Mouse (Mus musculus) ES-Bruce4 (cell line): ENCODE measurements around the gene Olfr1085. TPM values are rescaled to one million over a fixed set of nuclear protein-coding genes. Genes with fewer than 3 reads are reported as not detected.
"Not testable (repeated sequence)": the region's sequence is repeated elsewhere in the genome, so short reads cannot be mapped to it uniquely, and the experiment has no call there.

Source experiments
- H3K27ac ChIP-seq: 2 replicates; pipeline ENCODE4 v1.5.1; 2012; ENCODE audit warnings: low read length, inconsistent platforms; ENCODE audit not compliant: insufficient read depth
- H3K27me3 ChIP-seq: 2 replicates; pipeline ENCODE4 v1.6.1; 2012; ENCODE audit warnings: mild to moderate bottlenecking, low read length, inconsistent platforms; ENCODE audit not compliant: control insufficient read depth, poor library complexity, insufficient read depth, severe bottlenecking
- H3K36me3 ChIP-seq: 2 replicates; pipeline ENCODE4 v1.6.1; 2012; ENCODE audit warnings: inconsistent platforms, mild to moderate bottlenecking, low read length, moderate library complexity; ENCODE audit not compliant: control insufficient read depth, poor library complexity, insufficient read depth, severe bottlenecking
- H3K4me1 ChIP-seq: one replicate; pipeline ENCODE4 v1.8.1; 2011; ENCODE audit warnings: low read length; ENCODE audit not compliant: control insufficient read depth, insufficient read depth
- H3K4me3 ChIP-seq: 2 replicates; pipeline ENCODE4 v1.5.1; 2011; ENCODE audit warnings: low read depth, mild to moderate bottlenecking, low read length
- H3K9ac ChIP-seq: 2 replicates; pipeline ENCODE4 v1.6.1; 2012; ENCODE audit warnings: low read depth, mild to moderate bottlenecking, inconsistent platforms; ENCODE audit not compliant: poor library complexity, severe bottlenecking
- H3K9me3 ChIP-seq: replicated peaks from 2 replicates; pipeline ENCODE4 v1.6.1; 2012; ENCODE audit warnings: mild to moderate bottlenecking, low read length, inconsistent platforms; ENCODE audit not compliant: control insufficient read depth, poor library complexity, insufficient read depth, severe bottlenecking
- CTCF ChIP-seq: IDR thresholded peaks from one replicate; pipeline ENCODE4 v1.8.1; 2011; ENCODE audit warnings: low read depth, low read length
- EP300 ChIP-seq: IDR thresholded peaks from 2 replicates; pipeline ENCODE4 v1.6.1; 2011; ENCODE audit warnings: low read depth, low read length; ENCODE audit not compliant: insufficient read depth
- POLR2A ChIP-seq: IDR thresholded peaks from one replicate; pipeline ENCODE4 v1.8.1; 2011; ENCODE audit warnings: low read length; ENCODE audit not compliant: insufficient read depth
- polyA plus RNA-seq: library from polyadenylated mRNA; stranded (reverse); fragments of >200 nt; gene quantifications from 2 replicates; pipeline ENCODE4 v1.2.4, GENCODE M21; 2011; ENCODE audit warnings: low read depth; ENCODE audit not compliant: missing spikeins, insufficient read depth, insufficient read length

Gene Olfr1085
- not detected in 2 replicates for polyA plus RNA-seq

DNA sequence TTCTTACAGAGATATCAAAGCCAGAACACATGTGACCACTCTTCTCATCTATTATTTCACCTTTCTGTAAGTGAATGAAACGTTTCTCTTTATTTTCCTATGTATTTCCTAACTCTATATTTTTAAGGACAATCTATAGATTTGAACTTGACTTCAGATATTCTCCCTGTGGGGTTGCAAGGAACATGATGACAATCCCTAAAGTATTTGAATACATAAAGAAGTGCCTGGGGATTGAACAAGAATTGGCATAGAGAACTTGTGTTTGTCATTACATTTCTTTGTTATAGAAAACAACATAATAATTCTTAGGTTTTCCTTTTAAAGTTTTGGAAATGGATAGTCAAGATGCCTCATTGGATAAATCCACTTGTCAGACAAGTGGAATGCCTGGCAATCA, at the start of gene Olfr1085:
Olfr1085 (minus strand) TSS at position 101 of the 400 bp plus-strand sequence.
- Histone ChIP-seq H3K4me3 (no peak within 1 kb of the TSS), H3K9me3 (no peaks in the 10 kb centered on the region), H3K4me1 (no peaks in the 10 kb centered on the region), H3K27ac (no peak within 1 kb of the TSS), H3K36me3 (no peaks in the 10 kb centered on the region), H3K27me3 (no peaks in the 10 kb centered on the region), H3K9ac (no peak within 1 kb of the TSS)
- TF ChIP-seq CTCF = no peak
- no peak for TF ChIP-seq POLR2A
- TF ChIP-seq EP300 = no peak

GRCm38 (mm10) chr2:86698295-86698694, 36.5 kb upstream of the Olfr1085 start, which contains the start of gene Olfr1087:
TSS of gene Olfr1087 (minus strand) at chr2:86698395.
- Histone ChIP-seq H3K9ac (no peak within 1 kb of the TSS), H3K4me1 (no peaks in the 10 kb centered on the region), H3K27ac (no peak within 1 kb of the TSS), H3K9me3 (no peaks in the 10 kb centered on the region), H3K36me3 (no peaks in the 10 kb centered on the region), H3K4me3 (no peak within 1 kb of the TSS), H3K27me3 (no peaks in the 10 kb centered on the region)
- no peak for TF ChIP-seq POLR2A
- no peak for TF ChIP-seq EP300
- no peak for TF ChIP-seq CTCF

GRCm38 (mm10) chr2:86679992-86680391, 18.2 kb upstream of the Olfr1085 start, which contains the start of gene Olfr1086:
TSS of gene Olfr1086 (minus strand) at chr2:86680092.
- no peak within 1 kb of the TSS for H3K4me3 ChIP-seq
- no peak for TF ChIP-seq EP300
- no peak for TF ChIP-seq POLR2A
- TF ChIP-seq CTCF = no peak
- no peak within 1 kb of the TSS for H3K9ac ChIP-seq
- no peaks in the 10 kb centered on the region for H3K9me3 ChIP-seq
- no peaks in the 10 kb centered on the region for H3K4me1 ChIP-seq
- H3K27ac ChIP-seq = no peak within 1 kb of the TSS
- no peaks in the 10 kb centered on the region for H3K36me3 ChIP-seq
- H3K27me3 ChIP-seq = no peaks in the 10 kb centered on the region

DNA sequence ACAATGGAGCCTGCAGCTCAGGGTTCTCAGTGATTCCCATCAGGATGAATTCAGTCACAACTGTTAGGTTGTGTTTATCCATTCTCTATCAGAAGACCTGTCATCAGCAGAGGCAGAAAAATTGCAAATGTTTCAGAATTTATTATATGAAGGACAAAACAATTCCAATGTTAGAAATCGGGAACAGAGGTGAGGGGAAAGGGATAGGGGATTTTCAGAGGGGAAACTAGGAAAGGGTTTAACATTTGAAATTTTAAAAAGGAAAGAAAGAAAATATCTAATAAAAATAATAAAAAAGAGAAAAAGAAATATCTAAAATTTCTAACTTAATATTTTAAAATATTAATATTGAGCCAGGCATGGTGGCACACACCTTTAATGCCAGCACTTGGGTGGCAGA, 22.2 kb downstream of the Olfr1085 start, which contains the start of gene Olfr1084:
Olfr1084 (minus strand) TSS at position 101 of the 400 bp plus-strand sequence.
- not testable (repeated sequence) for H3K9me3 ChIP-seq, H3K9ac ChIP-seq, H3K36me3 ChIP-seq, H3K4me1 ChIP-seq, H3K27ac ChIP-seq, H3K27me3 ChIP-seq, H3K4me3 ChIP-seq

Other genes starting within 250 kb of the Olfr1085 start
- gene Olfr1061, start 248.0 kb downstream of the Olfr1085 start, polyA plus RNA-seq = not detected in 2 replicates
- gene Olfr1062, start 235.3 kb downstream of the Olfr1085 start, polyA plus RNA-seq = not detected in 2 replicates
- not detected in 2 replicates for gene Olfr1065, start 211.4 kb downstream of the Olfr1085 start, polyA plus RNA-seq
- gene Olfr1066, start 205.8 kb downstream of the Olfr1085 start, polyA plus RNA-seq = not detected in 2 replicates
- not detected in 2 replicates for gene Olfr228, start 174.6 kb downstream of the Olfr1085 start, polyA plus RNA-seq
- gene Olfr1076, start 153.6 kb downstream of the Olfr1085 start, polyA plus RNA-seq = not detected in 2 replicates
- gene Olfr1079, start 119.5 kb downstream of the Olfr1085 start, polyA plus RNA-seq = not detected in 2 replicates
- gene Olfr1080, start 103.8 kb downstream of the Olfr1085 start, polyA plus RNA-seq = not detected in 2 replicates
- not detected in 2 replicates for gene Olfr1082, start 63.1 kb downstream of the Olfr1085 start, polyA plus RNA-seq
- gene Olfr1084, start 22.3 kb downstream of the Olfr1085 start, polyA plus RNA-seq = not detected in 2 replicates
- gene Olfr1086, start 18.1 kb upstream of the Olfr1085 start, polyA plus RNA-seq = not detected in 2 replicates
- gene Olfr1087, start 36.4 kb upstream of the Olfr1085 start, polyA plus RNA-seq = not detected in 2 replicates
- gene Olfr1089, start 71.7 kb upstream of the Olfr1085 start, polyA plus RNA-seq = not detected in 2 replicates
- not detected in 2 replicates for gene Olfr1090, start 97.0 kb upstream of the Olfr1085 start, polyA plus RNA-seq
- not detected in 2 replicates for gene Olfr1093, start 120.5 kb upstream of the Olfr1085 start, polyA plus RNA-seq
- gene Olfr141, start 148.0 kb upstream of the Olfr1085 start, polyA plus RNA-seq = not detected in 2 replicates
- gene Olfr1094, start 162.6 kb upstream of the Olfr1085 start, polyA plus RNA-seq = not detected in 2 replicates
- not detected in 2 replicates for gene Olfr1095, start 189.7 kb upstream of the Olfr1085 start, polyA plus RNA-seq
- not detected in 2 replicates for gene Gm13723, start 212.8 kb upstream of the Olfr1085 start, polyA plus RNA-seq
- gene Olfr1097, start 230.2 kb upstream of the Olfr1085 start, polyA plus RNA-seq = not detected in 2 replicates